Mouse (Mus musculus) common myeloid progenitor, adult 5-6 weeks (primary cell): ENCODE measurements around the gene Trpm4. TPM values are rescaled to one million over a fixed set of nuclear protein-coding genes. Genes with fewer than 3 reads are reported as not detected.
"Not testable (repeated sequence)": the region's sequence is repeated elsewhere in the genome, so short reads cannot be mapped to it uniquely, and the experiment has no call there.

Source experiments
- ATAC-seq: replicated peaks from 2 replicates; pipeline ENCODE4 v1.8.0; 2016; ENCODE audit warnings: low read depth, mild to moderate bottlenecking, moderate TSS enrichment, inconsistent platforms; ENCODE audit not compliant: poor library complexity, severe bottlenecking
- total RNA-seq: library from RNA; stranded (forward); fragments of 200-1000, 187-1606 nt; gene quantifications from 2 replicates; pipeline ENCODE4 v1.2.3, GENCODE M21; 2017

Gene Trpm4
- total RNA-seq: 3.1 and 3.4 TPM in 2 replicates

GRCm38 (mm10) chr7:45333431-45333982, at the start of gene Trpm4:
Trpm4 (minus strand) TSS chr7:45333780.
- ATAC-seq: peak; percentile 69

GRCm38 (mm10) chr7:45376057-45376456, 42.5 kb upstream of the Trpm4 start:
- no peak for ATAC-seq

- ATAC-seq: no peak
These were observed 41.0 kb upstream of the Trpm4 start for GRCm38 (mm10) chr7:45374620-45375019.

- ATAC-seq: no peak
These were observed 38.8 kb upstream of the Trpm4 start for GRCm38 (mm10) chr7:45372371-45372770.

- ATAC-seq: peak; percentile 68
These were observed 37.1 kb upstream of the Trpm4 start, which contains the start of gene Lin7b for GRCm38 (mm10) chr7:45370475-45371311. Lin7b (minus strand) TSS chr7:45370583.

GRCm38 (mm10) chr7:45369836-45370474, 36.4 kb upstream of the Trpm4 start:
- no peak for ATAC-seq

- ATAC-seq: no peak
These were observed 35.6 kb upstream of the Trpm4 start for GRCm38 (mm10) chr7:45369022-45369745.

GRCm38 (mm10) chr7:45368178-45368577, 34.6 kb upstream of the Trpm4 start:
- ATAC-seq: no peak

- ATAC-seq: peak; percentile 78
These were observed 33.7 kb upstream of the Trpm4 start for GRCm38 (mm10) chr7:45367020-45367880.

- ATAC-seq: no peak
These were observed 33.1 kb upstream of the Trpm4 start, which contains the start of gene Ppfia3 for GRCm38 (mm10) chr7:45366652-45367019. Ppfia3 (minus strand) TSS chr7:45367019.

GRCm38 (mm10) chr7:45365742-45366651, 32.4 kb upstream of the Trpm4 start:
- no peak for ATAC-seq

- ATAC-seq: no peak
These were observed 30.4 kb upstream of the Trpm4 start for GRCm38 (mm10) chr7:45363983-45364382.

GRCm38 (mm10) chr7:45362801-45363200, 29.2 kb upstream of the Trpm4 start:
- 0 out of 2 replicates have a peak, but pooled peaks have one; percentile 12 for ATAC-seq

GRCm38 (mm10) chr7:45361243-45361804, 27.7 kb upstream of the Trpm4 start:
- ATAC-seq: peak; percentile 81

- ATAC-seq: no peak
These were observed 27.0 kb upstream of the Trpm4 start for GRCm38 (mm10) chr7:45360404-45361125.

GRCm38 (mm10) chr7:45359081-45359480, 25.5 kb upstream of the Trpm4 start:
- not testable (repeated sequence) for ATAC-seq

GRCm38 (mm10) chr7:45356087-45356486, 22.5 kb upstream of the Trpm4 start:
- ATAC-seq: no peak
